ENCODE assay signal across 8 mouse cellular contexts in genomic region chr1:170771437-170772003, GRCm38 (mm10).
A peak's percentile ranks its signal among the peaks of the same experiment; 100 is the strongest.
DNase-seq lines count a peak whose midpoint lies in the region; ATAC-seq lines count a peak whose summit lies in the region.
"Had no signal": no experiment of that assay in that cellular context is flagged by ENCODE, and none has a peak within 500 bp of the region (broad histone marks: within the 10 kb centered on the region; RNA-seq: fewer than 3 reads in every experiment).

No protein-coding gene starts in this region.

- peak; percentile 19 for DNase-seq in ZHBTc4 (ENCODE audit: low read depth, low spot score)
- DNase-seq in brain, adult 2 months (ENCODE audit: low read depth, low spot score): peak; percentile 33
- peak; percentile 5 for DNase-seq in ovary, postnatal 10 days (ENCODE audit: low spot score)
- DNase-seq in neural tube, embryonic 10.5 days (ENCODE audit: extremely low spot score, low spot score): no peak
- DNase-seq in left cerebral cortex, postnatal 14 days (ENCODE audit: low spot score in 2 of 2): no peak
- no peak for DNase-seq in forebrain, embryonic 10.5 days (ENCODE audit: extremely low spot score, low spot score)

- intact Hi-C loops in left cerebral cortex, postnatal 14 days (cut with DNase I): no loop called here

- peak; percentile 58; the same call in 1 of the 2 replicates for ATAC-seq in kidney, embryonic 15.5 days (replicated peaks; ENCODE audit: low FRiP score)

- no peak overlapping the region for H3K9ac ChIP-seq in kidney, embryonic 15.5 days
- H3K9ac ChIP-seq: neural tube, embryonic 12.5 days had no signal

- no peaks in the 10 kb centered on the region for H3K36me3 ChIP-seq in kidney, embryonic 15.5 days
- no peaks in the 10 kb centered on the region for H3K36me3 ChIP-seq in forebrain, embryonic 10.5 days (replicated peaks)
- H3K36me3 ChIP-seq: neural tube, embryonic 12.5 days had no signal

- H3K4me3 ChIP-seq in kidney, embryonic 15.5 days (replicated peaks): peak overlapping the region; percentile 17; the same call in 1 of the 2 replicates
- no peak overlapping the region for H3K4me3 ChIP-seq in forebrain, embryonic 10.5 days
- H3K4me3 ChIP-seq: neural tube, embryonic 12.5 days had no signal

- peak overlapping the region; percentile 45 for H3K4me2 ChIP-seq in kidney, embryonic 15.5 days
- H3K4me2 ChIP-seq: neural tube, embryonic 12.5 days had no signal

- H3K4me1 ChIP-seq in kidney, embryonic 15.5 days: no peaks in the 10 kb centered on the region
- H3K4me1 ChIP-seq in forebrain, embryonic 10.5 days: peaks cover 7% of the 10 kb centered on the region

- WGBS in kidney, embryonic 15.5 days: 43% methylated on average over 25 of the region's 25 CpGs
- WGBS in forebrain, embryonic 10.5 days: 85% methylated on average over 25 of the region's 25 CpGs

- H3K9me3 ChIP-seq in kidney, embryonic 15.5 days (replicated peaks): no peaks in the 10 kb centered on the region
- H3K9me3 ChIP-seq in forebrain, embryonic 10.5 days: no peaks in the 10 kb centered on the region
- H3K9me3 ChIP-seq: neural tube, embryonic 12.5 days had no signal

- no peak overlapping the region for H3K27ac ChIP-seq in kidney, embryonic 15.5 days
- H3K27ac ChIP-seq in forebrain, embryonic 10.5 days: no peak overlapping the region
- H3K27ac ChIP-seq: neural tube, embryonic 12.5 days had no signal

- H3K27me3 ChIP-seq in kidney, embryonic 15.5 days: no peaks in the 10 kb centered on the region
- no peaks in the 10 kb centered on the region for H3K27me3 ChIP-seq in forebrain, embryonic 10.5 days (ENCODE audit: poor library complexity, severe bottlenecking)
- H3K27me3 ChIP-seq: neural tube, embryonic 12.5 days had no signal

Comparison
In these comparisons a context has a peak if more than half of its experiments do, and no peak if none do; other contexts are left out.
1. DNase-seq: peak in ZHBTc4 (single experiment), brain, adult 2 months (single experiment) and ovary, postnatal 10 days (single experiment); none in neural tube, embryonic 10.5 days (single experiment), left cerebral cortex, postnatal 14 days (0 of 2) and forebrain, embryonic 10.5 days (single experiment).